Mouse (Mus musculus) heart, postnatal 0 days (tissue): ENCODE data around the gene Rsph14.

Source experiments
- CTCF ChIP-seq: IDR thresholded peaks from 2 replicates; pipeline ENCODE4 v1.5.1; 2016; ENCODE audit warnings: antibody characterized with exemption, control low read depth, low read depth
- EP300 ChIP-seq: IDR thresholded peaks from 2 replicates; pipeline ENCODE4 v1.6.1; 2016; ENCODE audit warnings: antibody characterized with exemption, low read depth

GRCm38 (mm10) chr10:75021138-75021537, 11.2 kb downstream of the Rsph14 start:
- TF ChIP-seq CTCF (peak; percentile 85), EP300 (no peak)
